In genomic region chr10:17330904-17331606, GRCm38 (mm10) we compare ENCODE assay signal across 8 mouse cellular contexts.
A peak's percentile ranks its signal among the peaks of the same experiment; 100 is the strongest.
DNase-seq lines count a peak whose midpoint lies in the region; ATAC-seq lines count a peak whose summit lies in the region.

No protein-coding gene starts in this region.

- WGBS in heart, embryonic 12.5 days = 7% methylated on average over 6 of the region's 6 CpGs
- WGBS in forebrain, embryonic 10.5 days = 3% methylated on average over 6 of the region's 6 CpGs
- WGBS in liver, embryonic 11.5 days = 15% methylated on average over 6 of the region's 6 CpGs

- DNase-seq in heart, postnatal 36 days = no peak
- DNase-seq in adrenal gland, postnatal 14 days = peak; percentile 43
- no peak for DNase-seq in forebrain, embryonic 10.5 days (ENCODE audit: extremely low spot score, low spot score)
- no peak for DNase-seq in liver, embryonic 11.5 days (ENCODE audit: low spot score)
- peak; percentile 45 for DNase-seq in telencephalon, adult 2 months (ENCODE audit: low read depth, low spot score)
- no peak for DNase-seq in urinary bladder, adult 18-20 months (ENCODE audit: low spot score in 2 of 2)
- no peak for DNase-seq in urinary bladder, adult 2 months (ENCODE audit: low spot score)

- intact Hi-C loops in heart, postnatal 36 days (cut with DNase I) = no loop called here

- peak overlapping the region; percentile 48 for H3K4me3 ChIP-seq in heart, embryonic 12.5 days
- H3K4me3 ChIP-seq in forebrain, embryonic 10.5 days = peak overlapping the region; percentile 51
- H3K4me3 ChIP-seq in liver, embryonic 11.5 days (ENCODE audit: low read depth, low read length) = peak overlapping the region; percentile 29; the same call in 1 of the 2 replicates

- H3K36me3 ChIP-seq in heart, embryonic 12.5 days = no peaks in the 10 kb centered on the region
- H3K36me3 ChIP-seq in forebrain, embryonic 10.5 days (replicated peaks) = no peaks in the 10 kb centered on the region
- no peaks in the 10 kb centered on the region for H3K36me3 ChIP-seq in liver, embryonic 11.5 days (ENCODE audit: control insufficient read depth, insufficient read depth, low read length)

- peaks cover 36% of the 10 kb centered on the region for H3K4me1 ChIP-seq in heart, embryonic 12.5 days (replicated peaks)
- H3K4me1 ChIP-seq in forebrain, embryonic 10.5 days = peaks cover 47% of the 10 kb centered on the region
- H3K4me1 ChIP-seq in liver, embryonic 11.5 days (replicated peaks; ENCODE audit: control insufficient read depth, insufficient read depth, low read length) = peaks cover 7% of the 10 kb centered on the region; the same call in 1 of the 2 replicates

- no peaks in the 10 kb centered on the region for H3K9me3 ChIP-seq in heart, embryonic 12.5 days (replicated peaks)
- no peaks in the 10 kb centered on the region for H3K9me3 ChIP-seq in forebrain, embryonic 10.5 days
- no peaks in the 10 kb centered on the region for H3K9me3 ChIP-seq in liver, embryonic 11.5 days (ENCODE audit: control insufficient read depth, low read length)

- 0 out of 2 replicates have a peak overlapping the region, but pooled peaks have one; percentile 28 for H3K9ac ChIP-seq in heart, embryonic 12.5 days
- no peak overlapping the region for H3K9ac ChIP-seq in liver, embryonic 11.5 days (ENCODE audit: low read depth, low read length)

- peak overlapping the region; percentile 76 for H3K27ac ChIP-seq in heart, embryonic 12.5 days (ENCODE audit: poor library complexity, severe bottlenecking)
- H3K27ac ChIP-seq in forebrain, embryonic 10.5 days = peak overlapping the region; percentile 88
- no peak overlapping the region for H3K27ac ChIP-seq in liver, embryonic 11.5 days (ENCODE audit: low read depth, low read length)

- peak overlapping the region; percentile 68 for H3K4me2 ChIP-seq in heart, embryonic 12.5 days
- H3K4me2 ChIP-seq in liver, embryonic 11.5 days = peak overlapping the region; percentile 54

- no peaks in the 10 kb centered on the region for H3K27me3 ChIP-seq in heart, embryonic 12.5 days (replicated peaks)
- no peaks in the 10 kb centered on the region for H3K27me3 ChIP-seq in forebrain, embryonic 10.5 days (ENCODE audit: poor library complexity, severe bottlenecking)
- no peaks in the 10 kb centered on the region for H3K27me3 ChIP-seq in liver, embryonic 11.5 days (replicated peaks; ENCODE audit: control insufficient read depth, insufficient read depth, low read length)

- no peak for ATAC-seq in heart, embryonic 12.5 days (ENCODE audit: insufficient number of reproducible peaks, low FRiP score)
- ATAC-seq in liver, embryonic 11.5 days (replicated peaks; ENCODE audit: low FRiP score) = no peak

Comparison
In these comparisons a context has a peak if more than half of its experiments do, and no peak if none do; other contexts are left out.
1. DNase-seq: peak in adrenal gland, postnatal 14 days (single experiment) and telencephalon, adult 2 months (single experiment); none in heart, postnatal 36 days (0 of 2), forebrain, embryonic 10.5 days (single experiment), liver, embryonic 11.5 days (single experiment), urinary bladder, adult 18-20 months (0 of 2) and urinary bladder, adult 2 months (single experiment).
2. Peak in every context shown above with its lines, with median percentiles within 50 percentile points of each other: H3K4me3 ChIP-seq.